Mouse (Mus musculus): ENCODE results near the gene Tspan6. TPM values are rescaled to one million over a fixed set of nuclear protein-coding genes. Genes with fewer than 3 reads are reported as not detected.

The Tspan6 gene
- polyA plus RNA-seq, 1 experiment from 2014 or later, result 9.7 TPM

- H3K27ac ChIP-seq (ENCODE audit: low read length), result no peak overlapping the region
- ATAC-seq (ENCODE audit: low read depth), result no peak
- no peaks in the 10 kb centered on the region for H3K36me3 ChIP-seq (ENCODE audit: control insufficient read depth, insufficient read depth)
Observed at GRCm38 (mm10) chrX:133911397-133912103, 13.3 kb upstream of the Tspan6 start.

DNA sequence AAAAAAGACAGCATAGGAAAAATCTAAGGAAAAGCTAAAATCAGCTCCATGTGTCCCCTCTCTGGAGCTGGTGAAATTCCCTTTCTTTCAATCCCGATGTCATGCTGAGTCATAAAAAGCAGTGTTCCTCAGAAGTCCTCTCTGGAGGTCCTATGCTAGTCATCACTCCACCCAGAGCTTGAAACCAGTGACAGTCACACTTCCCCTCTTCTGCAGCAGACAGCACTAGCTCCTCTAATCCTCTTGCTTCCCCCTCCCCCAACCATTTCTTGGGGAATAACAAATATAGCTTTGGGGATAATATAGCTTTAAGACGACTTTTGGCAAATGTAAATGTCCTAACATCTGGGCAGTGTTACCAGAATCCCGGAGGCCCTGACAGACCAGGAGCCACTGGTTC is 10.0 kb upstream of the Tspan6 start, which contains the start of gene Srpx2:
Srpx2 (plus strand) TSS at position 166 of the 400 bp plus-strand sequence.
- 27% methylated on average over 3 of the region's 3 CpGs for WGBS (ENCODE audit: insufficient replicate concordance)
- H3K4me2 ChIP-seq (ENCODE audit: low read depth, low read length), result no peak within 1 kb of the TSS
- H3K4me3 ChIP-seq (ENCODE audit: low read depth, low read length), result no peak within 1 kb of the TSS

More at GRCm38 (mm10) chrX:133911397-133912103, 13.3 kb upstream of the Tspan6 start:
- Histone ChIP-seq H3K4me3 (ENCODE audit: low read depth, low read length) (no peak overlapping the region), H3K27me3 (ENCODE audit: control insufficient read depth, insufficient read depth, low read depth, low read length) (no peaks in the 10 kb centered on the region; the same call in 1 of the 2 replicates), H3K4me1 (ENCODE audit: control insufficient read depth, low read depth, low read length) (no peaks in the 10 kb centered on the region), H3K9me3 (replicated peaks; ENCODE audit: control insufficient read depth, low read length) (no peaks in the 10 kb centered on the region), H3K9ac (ENCODE audit: low read depth, low read length) (no peak overlapping the region), H3K4me2 (ENCODE audit: low read depth, low read length) (no peak overlapping the region)
- WGBS (ENCODE audit: insufficient replicate concordance), result 46% methylated on average over 10 of the region's 10 CpGs

GRCm38 (mm10) chrX:133888111-133888510 is 10.1 kb downstream of the Tspan6 start:
- H3K4me2 ChIP-seq (ENCODE audit: low read depth, low read length), result no peak overlapping the region
- no peaks in the 10 kb centered on the region for H3K36me3 ChIP-seq (ENCODE audit: control insufficient read depth, insufficient read depth)
- no peak overlapping the region for H3K4me3 ChIP-seq (ENCODE audit: low read depth, low read length)
- WGBS (ENCODE audit: insufficient replicate concordance), result 70% methylated on average over 5 of the region's 5 CpGs
- no peaks in the 10 kb centered on the region for H3K4me1 ChIP-seq (ENCODE audit: control insufficient read depth, low read depth, low read length)
- H3K9me3 ChIP-seq (replicated peaks; ENCODE audit: control insufficient read depth, low read length), result no peaks in the 10 kb centered on the region
- no peak overlapping the region for H3K27ac ChIP-seq (ENCODE audit: low read length)
- H3K27me3 ChIP-seq (ENCODE audit: control insufficient read depth, insufficient read depth, low read depth, low read length), result no peaks in the 10 kb centered on the region
- no peak overlapping the region for H3K9ac ChIP-seq (ENCODE audit: low read depth, low read length)
- ATAC-seq (ENCODE audit: low read depth), result no peak

More for the DNA sequence above, 10.0 kb upstream of the Tspan6 start, which contains the start of gene Srpx2:
- H3K9ac ChIP-seq (ENCODE audit: low read depth, low read length), result no peak within 1 kb of the TSS
- H3K27me3 ChIP-seq (ENCODE audit: control insufficient read depth, insufficient read depth, low read depth, low read length), result no peaks in the 10 kb centered on the region; the same call in 1 of the 2 replicates
- H3K27ac ChIP-seq (ENCODE audit: low read length), result no peak within 1 kb of the TSS
- no peaks in the 10 kb centered on the region for H3K9me3 ChIP-seq (replicated peaks; ENCODE audit: control insufficient read depth, low read length)
- ATAC-seq (ENCODE audit: low read depth), result no peak
- H3K36me3 ChIP-seq (ENCODE audit: control insufficient read depth, insufficient read depth), result no peaks in the 10 kb centered on the region
- no peaks in the 10 kb centered on the region for H3K4me1 ChIP-seq (ENCODE audit: control insufficient read depth, low read depth, low read length)

- no peaks in the 10 kb centered on the region for H3K4me1 ChIP-seq (ENCODE audit: control insufficient read depth, low read depth, low read length)
- H3K36me3 ChIP-seq (ENCODE audit: control insufficient read depth, insufficient read depth), result no peaks in the 10 kb centered on the region
- H3K27me3 ChIP-seq (ENCODE audit: control insufficient read depth, insufficient read depth, low read depth, low read length), result no peaks in the 10 kb centered on the region
- no peak overlapping the region for H3K9ac ChIP-seq (ENCODE audit: low read depth, low read length)
- WGBS (ENCODE audit: insufficient replicate concordance), result 35% methylated on average over 3 of the region's 3 CpGs
- ATAC-seq (ENCODE audit: low read depth), result no peak
- no peak overlapping the region for H3K4me3 ChIP-seq (ENCODE audit: low read depth, low read length)
- no peaks in the 10 kb centered on the region for H3K9me3 ChIP-seq (replicated peaks; ENCODE audit: control insufficient read depth, low read length)
- no peak overlapping the region for H3K27ac ChIP-seq (ENCODE audit: low read length)
- H3K4me2 ChIP-seq (ENCODE audit: low read depth, low read length), result no peak overlapping the region
Observed at GRCm38 (mm10) chrX:133887308-133887707, 10.9 kb downstream of the Tspan6 start.

DNA sequence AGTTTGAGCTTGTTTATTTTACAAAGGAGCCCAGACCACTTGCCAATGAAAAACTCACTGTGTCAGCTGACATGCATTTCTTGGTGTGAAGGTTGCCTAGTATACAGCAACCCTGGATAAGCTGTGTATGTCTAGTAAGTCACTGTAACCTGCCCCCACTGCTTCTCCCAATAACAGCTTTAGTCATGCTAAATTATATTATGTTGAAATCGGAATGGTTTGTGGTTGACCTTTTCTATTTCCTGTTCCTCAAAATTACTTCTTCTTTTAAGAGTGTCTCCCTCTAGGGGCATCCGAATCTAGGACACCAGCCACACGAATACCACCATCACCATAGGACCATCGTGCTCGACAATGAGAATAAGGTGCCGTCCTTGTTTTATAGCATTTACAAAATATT is 28.5 kb downstream of the Tspan6 start:
- WGBS (ENCODE audit: insufficient replicate concordance), result 38% methylated on average over 6 of the region's 6 CpGs
- Histone ChIP-seq H3K27me3 (ENCODE audit: control insufficient read depth, insufficient read depth, low read depth, low read length) (no peaks in the 10 kb centered on the region), H3K4me2 (ENCODE audit: low read depth, low read length) (no peak overlapping the region), H3K27ac (ENCODE audit: low read length) (no peak overlapping the region), H3K4me1 (ENCODE audit: control insufficient read depth, low read depth, low read length) (no peaks in the 10 kb centered on the region), H3K9me3 (replicated peaks; ENCODE audit: control insufficient read depth, low read length) (no peaks in the 10 kb centered on the region), H3K36me3 (ENCODE audit: control insufficient read depth, insufficient read depth) (no peaks in the 10 kb centered on the region), H3K4me3 (ENCODE audit: low read depth, low read length) (no peak overlapping the region), H3K9ac (ENCODE audit: low read depth, low read length) (no peak overlapping the region)
- ATAC-seq (ENCODE audit: low read depth), result no peak

DNA sequence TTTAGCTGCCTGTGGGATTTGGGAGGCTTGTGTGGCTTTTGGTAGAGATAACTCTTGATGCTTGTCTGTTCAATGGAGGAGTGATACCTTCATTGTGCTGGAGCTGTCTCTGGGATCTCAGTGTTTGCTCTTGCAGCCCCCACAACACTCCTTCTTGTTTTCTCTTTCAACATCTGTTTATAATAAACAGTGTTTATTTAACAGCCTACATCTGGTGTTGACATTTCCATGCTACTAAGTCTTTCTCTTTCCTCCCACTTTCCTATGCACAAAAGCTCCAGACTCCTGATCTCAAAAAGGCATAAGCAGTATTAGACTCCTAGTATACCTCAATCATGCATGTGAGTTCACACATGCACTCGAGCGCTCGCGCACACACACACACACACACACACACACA is 44.6 kb downstream of the Tspan6 start:
- no peak overlapping the region for H3K4me2 ChIP-seq (ENCODE audit: low read depth, low read length)
- WGBS (ENCODE audit: insufficient replicate concordance), result 88% methylated on average over 4 of the region's 4 CpGs
- H3K4me1 ChIP-seq (ENCODE audit: control insufficient read depth, low read depth, low read length), result no peaks in the 10 kb centered on the region
- H3K27me3 ChIP-seq (ENCODE audit: control insufficient read depth, insufficient read depth, low read depth, low read length), result no peaks in the 10 kb centered on the region
- no peaks in the 10 kb centered on the region for H3K9me3 ChIP-seq (replicated peaks; ENCODE audit: control insufficient read depth, low read length)
- H3K36me3 ChIP-seq (ENCODE audit: control insufficient read depth, insufficient read depth), result no peaks in the 10 kb centered on the region
- H3K27ac ChIP-seq (ENCODE audit: low read length), result no peak overlapping the region
- H3K4me3 ChIP-seq (ENCODE audit: low read depth, low read length), result no peak overlapping the region
- H3K9ac ChIP-seq (ENCODE audit: low read depth, low read length), result no peak overlapping the region
- ATAC-seq (ENCODE audit: low read depth), result no peak

DNA sequence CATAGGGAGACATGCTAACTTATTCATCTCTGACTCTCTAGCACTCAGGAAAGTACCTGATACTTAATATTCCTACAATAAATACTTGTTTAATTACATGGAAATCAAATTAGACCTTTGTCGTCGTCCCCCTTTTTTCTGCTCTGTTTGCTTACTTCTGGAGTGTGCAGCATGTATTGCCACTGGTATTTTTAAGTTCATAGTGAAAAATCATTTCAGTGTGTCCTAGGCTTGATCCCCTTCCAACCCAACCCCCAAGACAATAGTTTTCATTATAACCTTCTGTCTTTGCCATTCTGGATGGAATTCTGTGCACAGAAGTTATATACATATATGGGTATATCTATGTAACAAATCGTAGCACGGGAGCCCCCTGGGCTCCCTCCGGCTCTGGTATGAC is 47.5 kb downstream of the Tspan6 start, which contains the start of gene Tnmd:
Tnmd (plus strand) TSS at position 301 of the 400 bp plus-strand sequence.
- ATAC-seq (ENCODE audit: low read depth), result no peak
- Histone ChIP-seq H3K9me3 (replicated peaks; ENCODE audit: control insufficient read depth, low read length) (no peaks in the 10 kb centered on the region), H3K4me2 (ENCODE audit: low read depth, low read length) (no peak within 1 kb of the TSS), H3K27me3 (ENCODE audit: control insufficient read depth, insufficient read depth, low read depth, low read length) (no peaks in the 10 kb centered on the region), H3K4me1 (ENCODE audit: control insufficient read depth, low read depth, low read length) (no peaks in the 10 kb centered on the region), H3K9ac (ENCODE audit: low read depth, low read length) (no peak within 1 kb of the TSS), H3K4me3 (ENCODE audit: low read depth, low read length) (no peak within 1 kb of the TSS), H3K27ac (ENCODE audit: low read length) (no peak within 1 kb of the TSS), H3K36me3 (ENCODE audit: control insufficient read depth, insufficient read depth) (no peaks in the 10 kb centered on the region)
- 65% methylated on average over 5 of the region's 5 CpGs for WGBS (ENCODE audit: insufficient replicate concordance)

Other genes with a start within 250 kb of the Tspan6 start
- gene Pcdh19, start 209.4 kb downstream of the Tspan6 start, polyA plus RNA-seq (2015; fragmentation: Nextera tagmentation; extraction: Ambion mirVana), result 0.27 and 0.33 TPM in 2 replicates
- 0.94 and 1.1 TPM in 2 replicates for gene Tnmd, start 47.4 kb downstream of the Tspan6 start, polyA plus RNA-seq (2015; fragmentation: Nextera tagmentation; extraction: Ambion mirVana)
- gene Srpx2, start 10.0 kb upstream of the Tspan6 start, polyA plus RNA-seq (2015; fragmentation: Nextera tagmentation; extraction: Ambion mirVana), result 0.71 and 0.97 TPM in 2 replicates
- 0.88 and 0.94 TPM in 2 replicates for gene Sytl4, start 83.4 kb upstream of the Tspan6 start, polyA plus RNA-seq (2015; fragmentation: Nextera tagmentation; extraction: Ambion mirVana)
- 17.3 and 18.1 TPM in 2 replicates for gene Cstf2, start 160.8 kb upstream of the Tspan6 start, polyA plus RNA-seq (2015; fragmentation: Nextera tagmentation; extraction: Ambion mirVana)